Mouse (Mus musculus): Measurements from ENCODE around the gene Iqcn.
A peak's percentile ranks its signal among the peaks of the same experiment; 100 is the strongest.

The Iqcn gene

GRCm38 (mm10) chr8:70703287-70703686, at the start of gene Iqcn:
Iqcn (plus strand) TSS chr8:70703457.
- no peak for DNase-seq (ENCODE audit: inconsistent ontology term)

- DNase-seq (ENCODE audit: inconsistent ontology term) = no peak
Measured at GRCm38 (mm10) chr8:70654121-70654520, 49.1 kb upstream of the Iqcn start.

- peak; percentile 70 for DNase-seq (ENCODE audit: inconsistent ontology term)
Measured at GRCm38 (mm10) chr8:70655469-70655868, 47.8 kb upstream of the Iqcn start.

- peak; percentile 62 for DNase-seq (ENCODE audit: inconsistent ontology term)
Measured at GRCm38 (mm10) chr8:70656193-70656790, 47.0 kb upstream of the Iqcn start.

- DNase-seq (ENCODE audit: inconsistent ontology term) = no peak
Measured at GRCm38 (mm10) chr8:70657214-70657613, 46.0 kb upstream of the Iqcn start.

GRCm38 (mm10) chr8:70657739-70658138, 45.5 kb upstream of the Iqcn start:
- no peak for DNase-seq (ENCODE audit: inconsistent ontology term)

- no peak for DNase-seq (ENCODE audit: inconsistent ontology term)
Measured at GRCm38 (mm10) chr8:70658897-70659603, 44.2 kb upstream of the Iqcn start.

- peak; percentile 94 for DNase-seq (ENCODE audit: inconsistent ontology term)
Measured at GRCm38 (mm10) chr8:70659604-70660272, 43.5 kb upstream of the Iqcn start.

- no peak for DNase-seq (ENCODE audit: inconsistent ontology term)
Measured at GRCm38 (mm10) chr8:70660273-70660725, 43.0 kb upstream of the Iqcn start, which contains the start of gene Pgpep1. Pgpep1 (minus strand) TSS chr8:70660388.

GRCm38 (mm10) chr8:70663691-70664090, 39.6 kb upstream of the Iqcn start:
- DNase-seq (ENCODE audit: inconsistent ontology term) = no peak

- no peak for DNase-seq (ENCODE audit: inconsistent ontology term)
Measured at GRCm38 (mm10) chr8:70664631-70665030, 38.6 kb upstream of the Iqcn start.

- DNase-seq (ENCODE audit: inconsistent ontology term) = no peak
Measured at GRCm38 (mm10) chr8:70665599-70665998, 37.7 kb upstream of the Iqcn start.

GRCm38 (mm10) chr8:70667071-70667470, 36.2 kb upstream of the Iqcn start:
- peak; percentile 89 for DNase-seq (ENCODE audit: inconsistent ontology term)

- DNase-seq (ENCODE audit: inconsistent ontology term) = peak; percentile 76
Measured at GRCm38 (mm10) chr8:70671615-70672324, 31.5 kb upstream of the Iqcn start.

GRCm38 (mm10) chr8:70672325-70673078, 30.8 kb upstream of the Iqcn start:
- DNase-seq (ENCODE audit: inconsistent ontology term) = no peak

- peak; percentile 98 for DNase-seq (ENCODE audit: inconsistent ontology term)
Measured at GRCm38 (mm10) chr8:70673079-70673856, 30.0 kb upstream of the Iqcn start, which contains the start of gene Lsm4. Lsm4 (plus strand) TSS chr8:70673248.

- no peak for DNase-seq (ENCODE audit: inconsistent ontology term)
Measured at GRCm38 (mm10) chr8:70674109-70674508, 29.1 kb upstream of the Iqcn start.

- DNase-seq (ENCODE audit: inconsistent ontology term) = peak; percentile 57
Measured at GRCm38 (mm10) chr8:70674716-70675115, 28.5 kb upstream of the Iqcn start.

GRCm38 (mm10) chr8:70675336-70675735, 27.9 kb upstream of the Iqcn start:
- DNase-seq (ENCODE audit: inconsistent ontology term) = no peak

GRCm38 (mm10) chr8:70677451-70678080, 25.7 kb upstream of the Iqcn start:
- no peak for DNase-seq (ENCODE audit: inconsistent ontology term)

Data from Muller cell, postnatal 12 days (primary cell).